ENCODE assay signal across 16 mouse cellular contexts in the genomic region with DNA sequence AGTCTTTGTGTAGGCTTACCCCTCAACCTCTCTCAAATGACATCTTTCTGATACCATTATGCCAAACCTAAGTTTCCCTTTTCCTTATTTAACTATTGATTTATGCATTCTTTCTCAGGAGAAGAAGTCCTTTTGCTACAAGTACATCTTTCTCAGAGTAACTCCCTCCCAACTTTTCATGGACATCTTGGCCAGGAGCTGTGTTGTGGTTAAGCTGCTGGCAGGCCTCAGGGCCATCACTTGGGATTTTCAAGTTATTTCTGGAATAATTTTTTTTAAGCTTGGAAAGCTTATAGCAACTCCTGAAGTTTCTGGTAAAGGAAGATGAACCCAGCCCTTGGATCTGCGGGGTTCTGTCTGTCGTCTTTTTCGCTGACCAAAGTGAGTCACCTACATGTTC. TPM values are rescaled to one million over a fixed set of nuclear protein-coding genes. Genes with fewer than 3 reads are reported as not detected.
DNase-seq lines count a peak whose midpoint lies in the region.
"Had no signal": no experiment of that assay in that cellular context is flagged by ENCODE, and none has a peak within 500 bp of the region (broad histone marks: within the 10 kb centered on the region; RNA-seq: fewer than 3 reads in every experiment).

No protein-coding gene starts in this region.

- DNase-seq in heart, adult 11 months: peak; percentile 92
- DNase-seq in heart, postnatal 36 days: no peak
- DNase-seq in NIH3T3 (ENCODE audit: low read depth): peak; percentile 81
- peak; percentile 51 for DNase-seq in fibroblast of lung, adult 2 months (ENCODE audit: low read depth)
- DNase-seq in layer of hippocampus, adult 9-10 months (ENCODE audit: low spot score): no peak
- DNase-seq in layer of hippocampus, adult 18-20 months (ENCODE audit: low spot score in 2 of 2): no peak
- DNase-seq: adrenal gland, postnatal 10 days; adrenal gland, postnatal 36 days; cerebellum, adult 18-20 months; cerebellum, adult 9-10 months; cerebellum, postnatal 14 days; gastrocnemius, adult 2 months; gastrocnemius, postnatal 14 days; heart, adult 2 months; kidney, adult 18-20 months had no signal

- intact Hi-C loops in heart, postnatal 36 days (cut with DNase I): no loop called here

RNA-seq across cellular contexts. Expression of gene Adamtsl3, which starts 51.6 kb away (rescaled TPM):
- total RNA-seq in heart, postnatal 36 days (2021): 1 to 10 TPM; 5.5 to 6.5 TPM
- total RNA-seq in layer of hippocampus, adult 18-20 months (2021): 1 to 10 TPM; 2.0 to 2.2 TPM
- total RNA-seq: MEL had no signal

Comparison
In these comparisons a context has a peak if more than half of its experiments do, and no peak if none do; other contexts are left out.
1. DNase-seq: peak in heart, adult 11 months (single experiment), NIH3T3 (single experiment) and fibroblast of lung, adult 2 months (single experiment); none in heart, postnatal 36 days (0 of 2), layer of hippocampus, adult 9-10 months (single experiment) and layer of hippocampus, adult 18-20 months (0 of 2).